25 mouse cellular contexts compared by ENCODE assay signal in genomic region chr13:30465439-30465838, GRCm38 (mm10).
A peak's percentile ranks its signal among the peaks of the same experiment; 100 is the strongest.
DNase-seq lines count a peak whose midpoint lies in the region; ATAC-seq and TF ChIP-seq lines count a peak whose summit lies in the region.
"Had no signal": no experiment of that assay in that cellular context is flagged by ENCODE, and none has a peak within 500 bp of the region (broad histone marks: within the 10 kb centered on the region; RNA-seq: fewer than 3 reads in every experiment).

No protein-coding gene starts in this region.

- WGBS in kidney, embryonic 14.5 days = 50% methylated on average over 5 of the region's 5 CpGs
- 22% methylated on average over 5 of the region's 5 CpGs for WGBS in liver, adult 2 months
- WGBS in liver, embryonic 12.5 days (ENCODE audit: insufficient replicate concordance) = 52% methylated on average over 5 of the region's 5 CpGs

- H3K4me3 ChIP-seq in kidney, embryonic 14.5 days (ENCODE audit: low read length) = no peak overlapping the region
- H3K4me3 ChIP-seq in liver, adult 2 months (ENCODE audit: insufficient read depth, low read depth, low read length) = no peak overlapping the region
- no peak overlapping the region for H3K4me3 ChIP-seq in liver, embryonic 12.5 days
- H3K4me3 ChIP-seq: forebrain, embryonic 10.5 days; forebrain, embryonic 13.5 days; heart, embryonic 12.5 days; heart, embryonic 15.5 days; hindbrain, embryonic 10.5 days; hindbrain, embryonic 13.5 days had no signal

- peak; percentile 52; the same call in 1 of the 2 replicates for ATAC-seq in kidney, embryonic 14.5 days (ENCODE audit: low FRiP score, low TSS enrichment)
- ATAC-seq in liver, embryonic 12.5 days = no peak
- no peak for ATAC-seq in cerebellum, adult (ENCODE audit: insufficient number of reproducible peaks, low FRiP score, low TSS enrichment)
- ATAC-seq: activated CD4-positive, CD25-positive, alpha-beta regulatory T cell, adult 4 months; CD4-positive, CD25-positive, alpha-beta regulatory T cell, adult 4 months; forebrain, embryonic 13.5 days; forebrain, embryonic 16.5 days; hindbrain, embryonic 16.5 days had no signal

- no peaks in the 10 kb centered on the region for H3K4me1 ChIP-seq in kidney, embryonic 14.5 days (ENCODE audit: control insufficient read depth, insufficient read depth, low read length)
- H3K4me1 ChIP-seq in liver, adult 2 months (ENCODE audit: control insufficient read depth, insufficient read depth, low read length) = peaks cover 5% of the 10 kb centered on the region; the same call in 1 of the 2 replicates
- H3K4me1 ChIP-seq in liver, embryonic 12.5 days = no peaks in the 10 kb centered on the region
- H3K4me1 ChIP-seq: forebrain, embryonic 10.5 days; forebrain, embryonic 13.5 days; heart, embryonic 15.5 days; hindbrain, embryonic 10.5 days; hindbrain, embryonic 13.5 days had no signal

- no peaks in the 10 kb centered on the region for H3K27me3 ChIP-seq in kidney, embryonic 14.5 days (ENCODE audit: control insufficient read depth, insufficient read depth, low read length)
- no peaks in the 10 kb centered on the region for H3K27me3 ChIP-seq in liver, adult 2 months (ENCODE audit: control insufficient read depth, insufficient read depth, low read length)
- H3K27me3 ChIP-seq in liver, embryonic 12.5 days (replicated peaks) = no peaks in the 10 kb centered on the region
- H3K27me3 ChIP-seq: forebrain, embryonic 13.5 days; heart, embryonic 12.5 days; heart, embryonic 15.5 days; hindbrain, embryonic 13.5 days had no signal

- no peaks in the 10 kb centered on the region for H3K9me3 ChIP-seq in kidney, embryonic 14.5 days (ENCODE audit: control insufficient read depth, low read length)
- H3K9me3 ChIP-seq in liver, embryonic 12.5 days (replicated peaks) = no peaks in the 10 kb centered on the region; the same call in 1 of the 2 replicates
- H3K9me3 ChIP-seq: forebrain, embryonic 10.5 days; forebrain, embryonic 13.5 days; heart, embryonic 12.5 days; heart, embryonic 15.5 days; hindbrain, embryonic 10.5 days; hindbrain, embryonic 13.5 days had no signal

- TF ChIP-seq POLR2A in liver, adult 2 months (IDR thresholded peaks at IDR 0.05; ENCODE audit: extremely low read depth, insufficient read depth, low read length) = no peak

- no peaks in the 10 kb centered on the region for H3K36me3 ChIP-seq in kidney, embryonic 14.5 days (ENCODE audit: control insufficient read depth, insufficient read depth, low read length)
- no peaks in the 10 kb centered on the region for H3K36me3 ChIP-seq in liver, adult 2 months (ENCODE audit: control insufficient read depth, insufficient read depth, low read length)
- no peaks in the 10 kb centered on the region for H3K36me3 ChIP-seq in liver, embryonic 12.5 days
- H3K36me3 ChIP-seq: forebrain, embryonic 10.5 days; heart, embryonic 12.5 days; heart, embryonic 15.5 days; hindbrain, embryonic 10.5 days; hindbrain, embryonic 13.5 days had no signal

- no peak for TF ChIP-seq CTCF in liver, adult 2 months (IDR thresholded peaks at IDR 0.05; ENCODE audit: low read depth, low read length)

- no peak overlapping the region for H3K9ac ChIP-seq in kidney, embryonic 14.5 days (ENCODE audit: low read depth, low read length)
- H3K9ac ChIP-seq in liver, adult 2 months (ENCODE audit: low read depth, low read length) = no peak overlapping the region
- no peak overlapping the region for H3K9ac ChIP-seq in liver, embryonic 12.5 days
- H3K9ac ChIP-seq: forebrain, embryonic 13.5 days; heart, embryonic 12.5 days; heart, embryonic 15.5 days; hindbrain, embryonic 13.5 days had no signal

- no peak overlapping the region for H3K27ac ChIP-seq in kidney, embryonic 14.5 days (ENCODE audit: low read depth, low read length)
- H3K27ac ChIP-seq in liver, adult 2 months (replicated peaks; ENCODE audit: insufficient read depth, low read depth, low read length) = no peak overlapping the region
- H3K27ac ChIP-seq in liver, embryonic 12.5 days = no peak overlapping the region
- H3K27ac ChIP-seq: forebrain, embryonic 10.5 days; forebrain, embryonic 13.5 days; heart, embryonic 15.5 days; hindbrain, embryonic 10.5 days; hindbrain, embryonic 13.5 days had no signal

- no peaks in the 10 kb centered on the region for H3K79me2 ChIP-seq in liver, adult 2 months (ENCODE audit: control insufficient read depth, insufficient read depth, low read length)

- H3K4me2 ChIP-seq in kidney, embryonic 14.5 days (replicated peaks; ENCODE audit: low read depth, low read length) = no peak overlapping the region
- no peak overlapping the region for H3K4me2 ChIP-seq in liver, embryonic 12.5 days
- H3K4me2 ChIP-seq: forebrain, embryonic 13.5 days; heart, embryonic 12.5 days; heart, embryonic 15.5 days; hindbrain, embryonic 13.5 days had no signal

- no peak for DNase-seq in kidney, postnatal 25 days
- peak; percentile 22 for DNase-seq in liver, adult 2 months (ENCODE audit: extremely low read depth, low read depth, low spot score)
- DNase-seq in skeletal muscle tissue, adult 2 months (ENCODE audit: low read depth, low spot score) = peak; percentile 21
- DNase-seq: adrenal gland, adult 8-10 months; adrenal gland, postnatal 25 days; cerebellum, adult 18-20 months; cerebellum, adult 9-10 months; cerebellum, postnatal 14 days; gastrocnemius, postnatal 14 days; heart, adult 18-20 months; heart, postnatal 10 days; heart, postnatal 36 days had no signal

Comparison
In these comparisons a context has a peak if more than half of its experiments do, and no peak if none do; other contexts are left out.
1. DNase-seq: peak in liver, adult 2 months (single experiment) and skeletal muscle tissue, adult 2 months (single experiment); none in kidney, postnatal 25 days (0 of 2).